Mouse (Mus musculus) ES-Bruce4 (cell line): Measurements from ENCODE around the gene Arcn1.

Experiments
- CTCF ChIP-seq: IDR thresholded peaks from one replicate; pipeline ENCODE4 v1.8.1; 2011; ENCODE audit warnings: low read depth, low read length
- EP300 ChIP-seq: IDR thresholded peaks from 2 replicates; pipeline ENCODE4 v1.6.1; 2011; ENCODE audit warnings: low read depth, low read length; ENCODE audit not compliant: insufficient read depth
- POLR2A ChIP-seq: IDR thresholded peaks from one replicate; pipeline ENCODE4 v1.8.1; 2011; ENCODE audit warnings: low read length; ENCODE audit not compliant: insufficient read depth

DNA sequence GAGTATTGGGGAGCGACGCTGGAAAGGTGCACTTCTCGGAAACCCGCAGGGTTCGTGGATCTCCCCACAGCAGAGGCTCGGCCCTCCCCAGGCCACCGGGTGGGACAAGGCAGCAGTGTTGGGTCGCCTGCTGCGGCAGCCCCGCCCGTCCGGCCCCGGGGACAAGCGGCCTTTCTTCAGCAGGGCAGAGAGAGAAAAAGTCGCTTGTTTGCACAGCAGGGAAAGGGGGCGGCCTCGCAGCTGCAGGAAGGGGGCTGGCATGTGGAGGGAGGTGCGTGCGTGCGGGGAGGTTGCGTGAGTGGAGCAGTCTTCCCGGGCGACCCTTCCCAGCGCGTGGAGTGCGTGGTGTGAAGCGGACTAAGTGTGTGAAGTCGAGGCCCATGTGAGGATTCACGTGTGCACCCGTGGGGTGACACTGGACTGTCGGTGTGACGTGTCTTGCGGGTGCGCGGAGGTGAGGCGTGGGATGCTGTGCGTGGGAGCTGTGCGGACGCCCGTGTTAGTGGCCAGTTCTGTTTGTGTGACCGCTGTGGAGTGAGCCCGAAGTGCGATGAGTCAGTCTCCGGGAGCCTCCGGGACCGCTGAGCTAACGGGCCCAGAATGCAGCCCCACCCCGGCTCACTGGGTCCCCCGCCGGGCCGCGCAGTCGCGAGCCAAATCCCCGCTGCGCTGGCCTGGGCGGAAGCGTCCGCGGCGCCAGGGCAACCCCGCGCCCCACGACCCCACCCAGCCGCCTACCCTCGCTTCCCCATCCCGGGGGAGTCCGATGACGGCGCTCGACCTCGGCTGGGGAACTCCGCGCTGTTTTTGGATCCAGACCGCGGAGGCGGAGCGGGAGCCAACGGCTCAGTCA lies 33.7 kb downstream of the Arcn1 start:
- TF ChIP-seq CTCF = no peak
- TF ChIP-seq POLR2A = no peak
- TF ChIP-seq EP300 = no peak
